Mouse (Mus musculus) c-Kit-positive CD71-positive TER-119-negative erythroid progenitor cells, embryonic 14.5 days (primary cell): ENCODE results near the gene Olfr550.
"Not testable (repeated sequence)": the region's sequence is repeated elsewhere in the genome, so short reads cannot be mapped to it uniquely, and the experiment has no call there.

ENCODE experiments used
- DNase-seq: peaks from one replicate; pipeline ENCODE4 v3.0.0-alpha.2; 2013; ENCODE audit warnings: low read depth

Gene Olfr550

GRCm38 (mm10) chr7:102571142-102571541, at the start of gene Olfr550:
Gene Olfr550, plus strand, starts transcription at chr7:102571442.
- no peak for DNase-seq

GRCm38 (mm10) chr7:102529052-102529451, 42.2 kb upstream of the Olfr550 start:
- DNase-seq, result no peak

DNA sequence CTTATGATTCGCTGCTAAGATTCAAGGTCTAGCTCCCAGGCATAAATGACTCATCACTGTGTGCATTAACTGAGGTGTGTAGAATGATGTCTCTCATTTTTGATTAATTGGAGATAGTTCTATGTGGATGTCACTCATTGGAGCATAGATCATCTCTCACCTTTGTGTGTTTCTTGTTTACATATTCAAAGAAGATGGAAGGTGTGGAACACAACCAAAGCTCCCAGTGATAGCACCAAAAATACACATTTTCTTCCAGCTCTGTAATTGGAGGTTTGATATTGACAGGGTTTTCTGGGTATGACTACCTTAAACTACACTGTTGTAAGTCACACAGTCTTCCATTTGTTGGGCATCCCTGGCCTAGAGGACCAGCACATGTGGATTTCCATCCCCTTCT, 36.8 kb upstream of the Olfr550 start, which contains the start of gene Olfr547:
Gene Olfr547, plus strand, starts transcription at position 301 of the 400 bp plus-strand sequence.
- no peak for DNase-seq

DNA sequence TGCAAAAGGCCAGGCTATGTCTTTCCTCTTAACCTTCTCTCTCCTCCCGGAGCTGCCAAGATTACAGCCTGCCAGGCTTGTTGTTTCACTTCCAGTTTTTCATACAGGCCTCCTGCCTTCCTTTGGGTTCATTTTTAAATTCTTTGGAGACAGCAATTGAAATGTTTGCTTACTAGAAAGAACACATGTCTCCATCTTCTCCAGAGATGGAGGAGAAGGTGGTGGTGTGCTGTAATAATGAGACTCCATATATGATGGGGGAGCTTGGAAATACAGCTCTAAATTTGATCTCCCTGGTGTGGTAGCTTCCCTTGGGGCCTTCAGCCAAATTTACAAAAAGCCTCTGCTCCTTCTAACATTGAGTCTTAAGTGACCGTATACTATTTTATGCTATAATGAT, 30.6 kb upstream of the Olfr550 start, which contains the start of gene Olfr548-ps1:
Gene Olfr548-ps1, plus strand, starts transcription at position 301 of the 400 bp plus-strand sequence.
- DNase-seq, result no peak

DNA sequence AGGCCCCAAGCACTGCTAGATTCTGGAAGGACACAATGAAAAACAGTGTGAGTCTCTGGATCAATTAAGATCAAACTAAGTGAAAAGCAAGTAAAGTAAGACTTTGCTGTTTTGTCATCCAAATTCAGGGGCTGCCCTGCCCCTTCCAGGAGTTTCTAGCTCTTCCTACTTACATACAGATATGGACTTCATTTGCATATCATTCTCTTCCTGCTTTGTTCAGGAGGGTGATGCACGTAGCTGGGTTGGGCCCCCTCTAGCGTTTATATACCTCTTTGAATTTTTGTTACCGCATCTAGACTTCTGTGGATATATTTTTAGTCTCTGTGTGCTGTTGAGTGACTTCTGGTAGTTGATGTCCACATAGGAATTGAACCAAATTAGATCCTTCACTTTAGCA, 30.0 kb upstream of the Olfr550 start:
- no peak for DNase-seq

DNA sequence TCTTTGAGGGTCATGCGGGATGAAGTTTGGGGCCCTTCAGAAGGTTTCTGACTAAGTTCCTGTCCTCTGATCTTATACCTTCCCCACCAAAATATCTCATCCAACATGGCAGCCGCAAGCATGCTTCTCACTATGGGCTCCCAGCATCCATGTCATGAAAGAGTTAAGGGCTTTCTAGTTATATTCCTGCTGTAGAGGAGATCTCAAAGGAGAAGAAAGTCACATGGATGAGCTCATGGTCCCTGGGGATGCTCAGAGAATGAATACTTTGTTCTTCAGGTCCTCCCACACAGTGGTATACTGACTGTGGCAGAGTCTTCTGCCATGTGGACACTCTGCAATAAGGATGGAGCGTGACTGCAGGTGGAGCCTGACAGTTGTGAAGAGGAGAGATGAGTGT, 21.7 kb upstream of the Olfr550 start, which contains the start of gene Olfr549:
Gene Olfr549, plus strand, starts transcription at position 301 of the 400 bp plus-strand sequence.
- DNase-seq, result no peak

GRCm38 (mm10) chr7:102553279-102553678, 18.0 kb upstream of the Olfr550 start:
- no peak for DNase-seq

GRCm38 (mm10) chr7:102564999-102565997, 5.9 kb upstream of the Olfr550 start, which contains the start of gene Trim21:
Gene Trim21, minus strand, starts transcription at chr7:102565486.
- peak; percentile 88 for DNase-seq

DNA sequence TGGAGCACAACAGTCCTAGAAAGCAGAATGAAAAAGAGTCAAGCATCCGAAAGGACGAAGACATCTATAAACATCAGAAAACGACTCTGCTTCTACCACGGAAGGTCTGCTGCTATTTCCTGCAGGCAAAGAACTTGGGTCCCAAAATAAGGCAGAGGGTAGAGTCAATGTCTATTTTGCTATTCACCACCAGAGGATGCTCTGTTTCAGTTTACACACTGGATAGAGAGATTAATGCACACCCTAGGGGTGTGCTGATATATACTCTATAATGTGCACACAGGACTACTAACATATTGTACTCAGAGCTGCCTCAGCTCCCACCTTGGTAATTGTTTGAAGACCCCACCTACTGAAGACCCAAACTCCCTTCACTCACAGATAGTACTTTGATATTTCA, 5.0 kb upstream of the Olfr550 start:
- DNase-seq, result no peak

- no peak for DNase-seq
Measured at GRCm38 (mm10) chr7:102573174-102573830, 2.1 kb downstream of the Olfr550 start.

DNA sequence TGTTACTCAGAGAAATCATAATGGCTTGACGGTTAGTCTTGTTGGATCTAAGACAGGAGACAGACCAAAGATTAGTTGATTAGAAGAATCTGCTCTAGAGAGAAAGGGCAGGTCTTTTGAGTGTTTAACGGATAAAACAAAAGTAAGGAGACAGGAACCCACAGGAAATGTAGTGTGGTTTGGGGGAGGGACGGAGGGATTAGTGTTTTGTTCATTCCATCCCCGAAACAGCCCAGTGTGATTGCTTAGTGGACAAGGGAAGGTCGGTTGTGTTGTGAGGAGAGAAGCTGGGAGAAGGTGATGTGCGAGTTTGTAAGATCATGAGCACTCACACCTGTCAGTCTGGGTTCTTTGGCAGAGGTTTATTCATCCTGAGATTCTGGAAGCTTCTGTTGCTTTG, 4.8 kb downstream of the Olfr550 start:
- no peak for DNase-seq

DNA sequence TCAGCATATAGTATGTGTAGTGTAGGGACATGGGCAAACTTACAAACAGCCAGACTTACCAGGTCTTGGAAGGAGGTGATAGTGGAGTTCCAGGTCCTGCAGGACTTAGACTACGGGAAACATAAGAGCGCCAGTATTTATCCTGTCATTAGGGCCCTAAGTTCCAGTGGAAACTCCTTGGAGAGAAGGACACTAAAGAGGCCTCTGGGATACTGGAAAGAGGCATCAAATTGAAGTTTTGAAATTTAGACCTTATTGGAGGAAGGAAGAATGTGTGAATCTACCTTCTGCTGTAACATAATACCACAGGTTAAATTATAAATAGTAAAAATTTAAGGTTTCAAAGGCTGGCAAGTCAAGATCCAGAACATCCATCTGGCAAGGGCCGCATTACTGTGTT, 20.5 kb downstream of the Olfr550 start, which contains the start of gene Olfr551:
Gene Olfr551, minus strand, starts transcription at position 101 of the 400 bp plus-strand sequence.
- no peak for DNase-seq

- no peak for DNase-seq
Measured at GRCm38 (mm10) chr7:102597378-102598031, 26.3 kb downstream of the Olfr550 start, which contains the start of gene Olfr552. Gene Olfr552, plus strand, starts transcription at chr7:102597770.

GRCm38 (mm10) chr7:102618118-102618517, 46.9 kb downstream of the Olfr550 start, which contains the start of gene Olfr553:
Gene Olfr553, minus strand, starts transcription at chr7:102618218.
- DNase-seq, result no peak

GRCm38 (mm10) chr7:102619608-102620007, 48.4 kb downstream of the Olfr550 start:
- DNase-seq, result no peak

GRCm38 (mm10) chr7:102620368-102620767, 49.1 kb downstream of the Olfr550 start:
- not testable (repeated sequence) for DNase-seq
